Mouse (Mus musculus) spleen, adult 2 months (tissue): ENCODE data around the gene Nrtn.

Experiments
- CTCF ChIP-seq: fragments of 200-500 bp; IDR thresholded peaks from 2 replicates; pipeline ENCODE4 v1.5.1; 2011; ENCODE audit warnings: mild to moderate bottlenecking, inconsistent platforms; ENCODE audit not compliant: insufficient read depth, insufficient read length, insufficient replicate concordance; ENCODE audit errors: extremely low read depth
- POLR2A ChIP-seq: fragments of 200-500 bp; IDR thresholded peaks from 2 replicates; pipeline ENCODE4 v1.6.1; 2011; ENCODE audit warnings: low read depth, low read length, inconsistent platforms

GRCm38 (mm10) chr17:56761991-56762410 is 4.7 kb upstream of the Nrtn start:
- TF ChIP-seq CTCF (no peak), POLR2A (peak; percentile 29; the same call in 1 of the 2 replicates)
